Mouse (Mus musculus): ENCODE data around the gene Abca4. TPM values are rescaled to one million over a fixed set of nuclear protein-coding genes. Genes with fewer than 3 reads are reported as not detected.
"Not testable (repeated sequence)": the region's sequence is repeated elsewhere in the genome, so short reads cannot be mapped to it uniquely, and the experiment has no call there.

Abca4 gene
- polyA plus RNA-seq, 1 experiment from 2014 or later = 1.5 TPM

DNA sequence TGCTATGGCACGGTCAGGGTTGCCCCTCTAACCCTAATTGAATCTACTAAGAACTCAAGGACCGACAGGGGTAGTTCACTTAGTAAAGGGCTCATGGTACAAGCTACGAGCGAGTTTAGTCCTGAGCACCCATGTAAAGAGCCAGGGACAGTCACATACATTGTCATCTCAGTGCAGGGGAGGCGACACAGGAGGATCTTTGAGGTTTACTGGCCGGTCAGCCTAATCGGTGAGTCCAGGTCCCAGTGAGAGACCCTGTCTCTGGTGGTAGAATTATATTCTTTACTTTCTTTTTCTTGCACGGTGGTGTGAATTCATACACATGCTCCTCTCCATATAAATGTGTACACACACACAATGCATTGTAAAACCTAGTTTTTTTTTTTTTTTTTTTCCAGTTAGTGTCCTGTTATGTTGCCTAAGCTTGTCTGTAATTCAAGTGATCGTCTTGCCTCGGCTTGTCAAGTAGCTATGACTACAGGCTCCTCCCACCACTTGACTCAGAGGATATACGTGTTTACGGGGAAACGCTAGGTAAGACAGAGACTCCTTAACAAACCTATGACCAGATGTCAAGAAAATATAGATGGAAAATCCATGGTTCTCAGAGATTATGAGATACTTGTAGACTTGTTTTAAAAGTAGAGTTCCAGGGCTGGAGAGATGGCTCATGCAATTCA is 167.3 kb downstream of the Abca4 start:
- Histone ChIP-seq H3K36me3 (ENCODE audit: control insufficient read depth, insufficient read depth, low read length) (no peaks in the 10 kb centered on the region), H3K9ac (ENCODE audit: low read length) (no peak overlapping the region), H3K4me2 (ENCODE audit: low read depth, low read length, severe bottlenecking) (no peak overlapping the region), H3K4me1 (replicated peaks; ENCODE audit: control insufficient read depth, insufficient read depth, low read length) (no peaks in the 10 kb centered on the region), H3K9me3 (ENCODE audit: control insufficient read depth, low read length) (no peaks in the 10 kb centered on the region), H3K27me3 (ENCODE audit: control insufficient read depth, insufficient read depth, low read length) (no peaks in the 10 kb centered on the region), H3K4me3 (ENCODE audit: low read depth, low read length) (no peak overlapping the region), H3K27ac (ENCODE audit: low read depth, low read length) (no peak overlapping the region)
- no peak for DNase-seq (ENCODE audit: low spot score)
- ATAC-seq (replicated peaks; ENCODE audit: low FRiP score) = no peak
- 83% methylated on average over 13 of the region's 13 CpGs for WGBS

DNA sequence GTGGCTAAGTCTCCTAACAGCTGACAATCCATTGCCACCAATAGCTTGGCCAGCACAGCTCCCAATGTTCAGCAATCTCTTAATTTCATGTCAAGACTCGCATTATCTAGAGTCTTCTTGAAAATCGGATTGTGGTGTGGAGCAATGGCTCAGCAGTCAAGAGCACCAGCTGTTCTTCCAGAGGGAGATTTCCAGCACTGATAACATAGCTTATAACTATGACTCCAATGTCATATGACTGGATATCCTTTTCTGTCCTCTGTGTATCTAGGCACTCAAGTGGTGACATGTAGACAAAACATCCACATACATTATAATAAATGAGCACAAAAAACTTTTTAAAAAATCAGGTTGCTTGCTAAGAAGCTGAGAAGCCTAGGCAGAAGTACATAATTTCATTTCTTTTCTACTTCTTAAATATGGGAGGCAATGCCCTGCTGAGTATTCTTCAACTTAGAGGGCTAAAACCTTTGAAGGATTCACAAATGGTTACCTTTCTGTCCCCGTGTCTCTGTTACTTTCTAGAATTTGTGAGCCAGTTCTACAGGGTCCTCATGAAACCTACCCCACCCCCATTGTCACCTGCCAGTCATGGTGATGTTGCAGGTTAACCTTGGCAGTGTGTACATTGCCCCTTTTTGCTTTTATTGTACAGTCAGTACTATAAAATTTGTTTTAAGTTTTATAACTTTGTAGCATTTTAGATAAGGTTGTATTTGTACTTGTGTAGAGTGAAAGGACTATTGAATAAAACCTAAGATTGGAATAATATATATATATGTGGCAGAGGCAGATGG is 177.2 kb downstream of the Abca4 start:
- 91% methylated on average over 3 of the region's 3 CpGs for WGBS
- Histone ChIP-seq H3K4me2 (ENCODE audit: low read depth, low read length, severe bottlenecking) (no peak overlapping the region), H3K27ac (ENCODE audit: low read depth, low read length) (no peak overlapping the region), H3K4me3 (ENCODE audit: low read depth, low read length) (no peak overlapping the region), H3K36me3 (ENCODE audit: control insufficient read depth, insufficient read depth, low read length) (no peaks in the 10 kb centered on the region), H3K9me3 (ENCODE audit: control insufficient read depth, low read length) (no peaks in the 10 kb centered on the region), H3K9ac (ENCODE audit: low read length) (no peak overlapping the region), H3K4me1 (replicated peaks; ENCODE audit: control insufficient read depth, insufficient read depth, low read length) (no peaks in the 10 kb centered on the region), H3K27me3 (ENCODE audit: control insufficient read depth, insufficient read depth, low read length) (no peaks in the 10 kb centered on the region)
- DNase-seq (ENCODE audit: low spot score) (no peak), ATAC-seq (replicated peaks; ENCODE audit: low FRiP score) (no peak)

DNA sequence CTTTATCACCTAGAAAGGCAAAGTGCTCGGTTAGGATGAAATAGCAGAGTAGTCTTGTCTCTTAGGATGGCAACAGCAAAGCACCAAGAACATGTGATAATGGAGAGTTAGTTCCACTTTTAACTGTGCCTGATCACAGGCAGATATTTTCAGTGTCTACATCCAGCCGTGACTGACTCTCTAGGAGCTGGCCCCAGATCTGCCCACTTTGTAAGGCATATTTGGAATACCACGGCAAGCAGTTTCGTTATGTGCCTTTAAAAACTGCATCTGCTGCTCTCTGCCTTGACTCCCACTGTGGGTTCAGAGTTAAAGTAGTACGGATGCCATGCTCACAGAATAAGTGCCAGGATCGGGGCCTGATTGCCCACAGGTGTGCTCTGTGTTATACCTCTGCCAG is 182.7 kb downstream of the Abca4 start:
- H3K36me3 ChIP-seq (ENCODE audit: control insufficient read depth, insufficient read depth, low read length); H3K9me3 ChIP-seq (ENCODE audit: control insufficient read depth, low read length); H3K27ac ChIP-seq (ENCODE audit: low read depth, low read length); H3K4me2 ChIP-seq (ENCODE audit: low read depth, low read length, severe bottlenecking); DNase-seq (ENCODE audit: low spot score); H3K9ac ChIP-seq (ENCODE audit: low read length); H3K27me3 ChIP-seq (ENCODE audit: control insufficient read depth, insufficient read depth, low read length); ATAC-seq (replicated peaks; ENCODE audit: low FRiP score); H3K4me3 ChIP-seq (ENCODE audit: low read depth, low read length); H3K4me1 ChIP-seq (replicated peaks; ENCODE audit: control insufficient read depth, insufficient read depth, low read length): not testable (repeated sequence)
- WGBS = 80% methylated on average over 6 of the region's 6 CpGs

Other genes with a start within 250 kb of the Abca4 start
- 58.1 and 59.0 TPM in 2 replicates for gene Abcd3, start 229.1 kb upstream of the Abca4 start, polyA plus RNA-seq (2014; fragmentation: Nextera tagmentation; extraction: Ambion mirVana)
- gene Arhgap29, start 91.9 kb upstream of the Abca4 start, polyA plus RNA-seq (2014; fragmentation: Nextera tagmentation; extraction: Ambion mirVana) = 31.0 and 35.0 TPM in 2 replicates
- 64.6 and 72.1 TPM in 2 replicates for gene Gclm, start 201.1 kb downstream of the Abca4 start, polyA plus RNA-seq (2014; fragmentation: Nextera tagmentation; extraction: Ambion mirVana)
- 85.2 and 92.3 TPM in 2 replicates for gene Dnttip2, start 229.9 kb downstream of the Abca4 start, polyA plus RNA-seq (2014; fragmentation: Nextera tagmentation; extraction: Ambion mirVana)
- gene Bcar3, start 249.7 kb downstream of the Abca4 start, polyA plus RNA-seq (2014; fragmentation: Nextera tagmentation; extraction: Ambion mirVana) = 12.5 and 14.5 TPM in 2 replicates